Mouse (Mus musculus): ENCODE data around the gene Dynlt1b.
"Not testable (repeated sequence)": the region's sequence is repeated elsewhere in the genome, so short reads cannot be mapped to it uniquely, and the experiment has no call there.

Gene Dynlt1b

DNA sequence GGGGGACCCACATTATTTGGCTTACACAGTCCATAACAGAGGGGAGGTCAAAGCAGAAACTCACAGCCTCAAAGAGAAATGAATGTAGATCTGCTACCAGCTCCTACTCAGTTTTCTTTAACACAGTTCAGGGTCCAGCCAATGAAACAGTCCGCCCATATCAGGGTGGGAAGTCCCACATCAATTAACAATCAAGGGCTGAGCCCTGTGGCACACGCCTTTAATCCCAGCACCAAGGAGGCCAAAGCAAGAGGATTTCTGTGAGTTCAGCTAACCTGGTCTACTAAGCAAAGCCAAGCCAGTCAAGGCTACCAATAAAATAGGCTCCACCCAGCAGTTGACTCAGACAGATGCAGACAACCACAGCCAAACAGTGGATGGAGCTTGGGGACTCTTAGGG lies 7.5 kb upstream of the Dynlt1b start:
- not testable (repeated sequence) for DNase-seq (ENCODE audit: inconsistent age in 2 of 2, low spot score in 1 of 2)

DNA sequence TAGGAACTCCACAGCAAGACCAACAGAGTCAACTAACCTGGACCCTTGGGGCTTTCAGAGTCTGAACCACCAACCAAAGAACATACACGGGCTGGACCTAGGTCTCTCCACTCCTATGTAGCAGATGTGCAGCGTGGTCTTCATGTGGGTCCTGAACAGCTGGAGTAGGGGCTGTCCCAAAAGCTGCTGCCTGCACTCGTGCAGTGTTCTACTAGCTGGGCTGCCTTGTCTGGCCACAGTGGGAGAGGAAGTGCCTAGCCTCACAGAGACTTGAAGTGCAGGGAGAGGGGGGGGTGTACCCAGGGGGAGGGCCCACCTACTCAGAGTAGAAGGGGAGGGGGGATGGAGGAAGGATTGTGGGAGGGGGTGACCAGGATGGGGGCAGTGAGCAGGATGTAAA lies 7.1 kb upstream of the Dynlt1b start:
- DNase-seq (ENCODE audit: inconsistent age in 2 of 2, low spot score in 1 of 2), result peak in 1 of 2 experiments; percentile 32

DNA sequence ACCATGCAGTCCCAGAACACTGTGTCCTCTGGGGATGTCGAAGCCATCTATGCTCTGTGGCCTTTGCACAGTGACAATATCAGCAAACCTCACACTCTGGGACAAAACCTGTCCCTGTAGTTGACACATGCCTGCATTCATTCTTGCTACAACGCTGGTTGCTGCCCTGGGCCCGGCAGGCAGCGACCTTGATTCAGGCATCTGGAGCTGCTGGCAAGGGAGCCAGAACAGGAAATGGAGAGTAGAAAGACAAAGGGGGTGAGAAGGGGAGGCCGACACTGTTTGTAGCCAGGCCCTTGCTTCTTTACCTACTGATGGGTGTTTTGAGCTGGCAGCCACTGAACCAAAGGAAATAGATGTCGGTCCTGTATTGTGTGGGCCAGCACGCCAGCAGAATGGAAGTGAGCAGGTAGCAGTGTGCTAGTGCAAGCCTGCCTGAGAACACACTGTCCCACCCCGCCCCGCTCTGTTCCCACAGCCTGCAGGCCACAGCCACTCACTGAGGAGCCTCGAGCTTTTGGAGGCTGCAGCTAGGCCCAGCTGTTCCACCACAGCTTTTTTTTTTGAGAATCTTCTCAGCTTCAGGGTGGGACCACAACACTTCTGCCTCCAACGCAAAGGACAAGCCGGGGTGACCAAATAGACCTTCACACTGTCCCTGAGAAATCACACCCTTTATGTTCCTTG lies 5.5 kb upstream of the Dynlt1b start:
- DNase-seq (ENCODE audit: inconsistent age in 2 of 2, low spot score in 1 of 2), result peak; percentile 61 to 69

DNA sequence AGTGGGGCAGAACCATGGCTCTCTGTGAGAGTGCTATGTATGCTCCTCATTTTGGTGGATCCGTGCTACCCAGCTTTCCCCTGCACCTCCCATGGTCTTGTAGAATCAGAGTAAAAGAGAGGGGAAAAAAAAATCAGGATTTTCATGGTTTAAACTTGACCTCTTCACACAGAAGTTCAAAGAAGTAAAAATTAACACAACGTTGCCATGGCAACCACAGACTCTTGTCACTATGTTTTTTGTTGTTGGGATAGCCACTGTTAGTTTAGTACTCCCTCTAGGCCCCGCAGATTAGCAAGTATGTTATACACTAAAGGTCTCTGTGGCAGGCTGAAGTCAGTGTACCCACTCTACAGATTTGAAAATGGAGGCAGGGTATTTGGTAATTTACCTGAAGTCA lies 4.6 kb upstream of the Dynlt1b start:
- peak in 1 of 2 experiments; percentile 42 for DNase-seq (ENCODE audit: inconsistent age in 2 of 2, low spot score in 1 of 2)

DNA sequence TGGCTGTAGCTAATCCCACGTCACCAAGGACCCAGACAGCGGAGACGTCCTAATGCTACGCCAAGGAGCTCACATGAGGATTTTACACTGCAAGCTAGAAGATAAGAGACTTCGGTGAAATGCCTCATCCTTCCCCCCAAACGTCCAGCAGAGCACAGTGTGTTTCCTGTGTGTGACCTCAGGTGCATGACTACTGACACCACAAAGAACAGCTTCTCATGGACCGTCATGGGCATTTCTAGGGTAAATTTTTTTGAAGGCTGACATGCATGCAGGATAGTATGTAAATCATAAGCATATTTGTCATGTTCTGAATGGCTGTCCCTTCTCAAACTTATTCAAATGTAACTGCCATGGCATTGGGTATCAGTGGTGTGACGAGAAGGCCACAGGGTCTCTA lies 3.0 kb upstream of the Dynlt1b start:
- DNase-seq (ENCODE audit: inconsistent age in 2 of 2, low spot score in 1 of 2), result not testable (repeated sequence)

DNA sequence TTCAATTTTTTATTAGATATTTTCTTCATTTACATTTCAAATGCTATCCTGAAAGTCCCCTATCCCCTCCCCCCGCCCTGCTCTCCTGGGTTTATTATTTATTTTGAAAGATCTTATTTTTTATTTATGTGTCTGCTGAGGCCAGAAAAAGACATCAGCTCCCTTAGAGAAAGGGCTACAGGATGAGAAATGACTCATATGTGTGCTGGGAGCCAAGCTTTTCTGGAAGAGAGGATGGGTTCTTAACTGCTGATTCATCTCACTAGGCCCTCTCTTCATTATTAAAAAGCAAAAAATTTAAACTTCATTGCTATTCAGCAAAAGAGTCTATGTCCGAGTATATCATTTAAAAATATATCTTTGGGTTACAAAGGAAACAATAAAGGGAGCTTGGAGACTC lies 986 bp upstream of the Dynlt1b start:
- peak in 1 of 2 experiments; percentile 68 for DNase-seq (ENCODE audit: inconsistent age in 2 of 2, low spot score in 1 of 2)

DNA sequence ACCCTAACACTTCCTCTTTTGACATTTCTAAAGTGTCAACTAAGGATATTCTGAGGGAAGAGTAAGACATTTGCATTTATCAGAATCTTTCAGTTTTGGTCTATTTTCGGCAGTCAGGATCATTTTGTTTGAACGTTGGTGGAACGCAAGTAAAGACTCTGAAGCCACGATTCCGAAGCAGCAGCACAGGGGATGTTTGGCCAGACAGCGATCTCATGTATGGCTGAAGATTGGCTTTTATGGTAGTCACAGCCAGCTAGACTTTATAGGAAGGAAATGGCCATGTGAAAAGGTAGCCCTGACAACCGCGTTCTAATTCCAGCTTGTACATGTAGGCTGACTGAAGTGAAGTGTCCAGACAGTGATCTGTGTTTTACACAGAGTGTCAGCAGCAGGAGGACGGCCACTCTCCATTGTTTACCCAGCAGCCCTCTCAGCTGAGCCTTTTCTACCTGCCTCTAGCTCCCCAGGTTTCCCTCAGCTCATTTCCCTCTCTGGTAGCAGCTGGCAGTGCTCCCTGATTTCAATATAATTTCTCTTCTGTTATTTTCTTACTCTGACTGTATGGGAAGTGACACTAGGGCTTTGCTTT lies 594 bp downstream of the Dynlt1b start:
- DNase-seq (ENCODE audit: inconsistent age in 2 of 2, low spot score in 1 of 2), result peak in 1 of 2 experiments; percentile 60

DNA sequence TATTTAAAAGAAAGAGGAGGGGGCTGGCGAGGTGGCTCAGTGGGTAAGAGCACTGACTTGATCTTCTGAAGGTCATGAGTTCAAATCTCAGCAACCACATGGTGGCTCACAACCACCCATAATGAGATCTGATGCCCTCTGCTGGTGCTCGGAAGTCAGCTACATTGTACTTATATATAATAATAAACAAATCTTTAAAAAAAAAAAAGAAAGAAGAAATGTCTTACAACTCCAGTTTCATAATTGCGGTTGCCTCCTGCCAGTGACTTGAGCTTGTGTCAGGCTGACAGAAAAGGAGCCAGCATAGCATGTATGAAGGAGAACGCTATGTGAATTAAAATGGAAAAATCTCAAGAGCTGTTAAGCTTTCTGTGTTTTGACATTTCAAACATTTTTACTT lies 2.5 kb downstream of the Dynlt1b start:
- DNase-seq (ENCODE audit: inconsistent age in 2 of 2, low spot score in 1 of 2), result not testable (repeated sequence)

DNA sequence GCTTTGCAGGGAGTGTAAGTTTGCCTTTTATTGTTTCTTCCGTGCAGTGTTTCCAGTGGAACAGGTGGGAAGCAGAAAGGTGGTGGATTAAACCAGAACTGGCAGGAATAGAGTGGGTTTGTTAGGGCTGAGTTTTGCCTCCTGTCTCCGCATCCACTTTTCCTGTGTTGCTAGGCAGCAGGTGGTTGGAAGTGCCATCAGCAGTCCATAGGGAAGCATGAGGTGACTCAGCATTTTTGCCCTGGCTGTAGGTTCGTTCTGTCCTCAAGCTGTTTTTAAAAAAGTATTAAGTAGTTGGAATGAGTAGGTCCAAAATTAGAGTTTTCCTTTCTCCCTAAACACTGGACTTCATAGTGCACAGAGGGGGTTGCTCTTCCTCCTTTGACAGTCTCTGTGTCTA lies 3.8 kb downstream of the Dynlt1b start:
- peak in 1 of 2 experiments; percentile 30 for DNase-seq (ENCODE audit: inconsistent age in 2 of 2, low spot score in 1 of 2)

DNA sequence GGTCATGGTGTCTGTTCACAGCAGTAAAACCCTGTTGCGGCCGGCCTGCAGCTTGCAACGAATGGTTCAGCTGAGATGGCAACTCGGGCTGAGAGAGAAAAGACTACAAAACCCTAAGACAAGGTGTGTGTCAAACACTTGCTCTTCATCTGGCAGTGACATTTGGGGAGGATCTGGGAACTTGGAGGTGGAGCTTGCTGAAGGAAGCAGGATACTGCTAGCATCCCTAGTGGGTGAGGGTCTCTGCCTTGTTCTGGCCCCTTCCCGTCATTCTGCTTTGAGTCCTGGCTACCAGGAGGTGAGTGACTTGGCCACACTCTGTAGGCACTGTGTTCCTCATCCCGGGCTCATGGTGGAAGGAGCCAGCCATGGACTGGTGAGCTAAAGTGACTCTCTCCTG lies 8.2 kb downstream of the Dynlt1b start:
- DNase-seq (ENCODE audit: inconsistent age in 2 of 2, low spot score in 1 of 2), result not testable (repeated sequence)

DNA sequence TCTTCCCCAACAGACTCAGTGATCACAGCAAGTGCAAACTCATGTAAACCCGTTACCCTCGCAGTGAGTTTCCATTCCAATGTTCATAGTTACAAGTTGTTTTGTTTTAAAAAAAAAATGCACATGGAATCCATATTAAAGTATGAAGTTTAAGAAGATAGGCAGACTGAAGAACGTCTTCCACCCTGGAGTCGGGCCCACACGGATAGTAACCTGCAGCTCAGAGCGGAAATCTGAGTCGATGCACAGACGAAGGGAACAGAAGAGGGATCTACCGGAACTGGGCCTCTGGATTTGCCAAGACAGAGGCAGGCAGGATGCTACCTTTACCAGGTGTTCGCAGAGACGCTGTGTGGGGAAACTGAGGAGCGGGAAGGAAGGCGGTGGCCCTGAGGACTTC lies 10.0 kb downstream of the Dynlt1b start:
- not testable (repeated sequence) for DNase-seq (ENCODE audit: inconsistent age in 2 of 2, low spot score in 1 of 2)

DNA sequence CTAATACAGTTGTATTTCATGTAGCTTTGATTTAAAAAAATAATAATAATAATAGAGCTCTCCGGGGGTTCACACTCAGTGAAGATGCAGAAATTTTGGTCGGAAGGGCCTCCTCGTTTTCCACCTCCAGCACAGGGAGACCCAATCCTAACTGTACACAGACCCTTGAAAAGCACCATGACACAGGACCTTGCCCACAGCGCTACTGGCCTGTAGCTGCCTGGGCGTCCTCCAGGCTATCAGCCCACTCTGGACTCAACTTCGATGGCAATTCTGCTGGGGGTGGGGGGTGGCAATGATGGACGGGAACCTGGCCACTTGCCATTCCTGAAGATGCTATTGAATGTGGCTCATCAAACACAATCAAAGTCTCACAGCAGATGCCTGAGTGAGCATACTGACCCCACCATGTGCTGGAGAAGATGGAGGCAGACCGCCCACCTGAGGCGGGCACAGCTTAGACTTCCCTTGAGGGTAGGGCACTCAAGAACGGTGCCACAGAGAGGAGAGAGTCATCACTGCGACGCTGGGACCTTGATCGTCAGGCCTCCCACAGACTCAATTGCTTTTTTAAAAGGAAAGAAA lies 10.7 kb downstream of the Dynlt1b start:
- peak in 1 of 2 experiments; percentile 37 for DNase-seq (ENCODE audit: inconsistent age in 2 of 2, low spot score in 1 of 2)

DNA sequence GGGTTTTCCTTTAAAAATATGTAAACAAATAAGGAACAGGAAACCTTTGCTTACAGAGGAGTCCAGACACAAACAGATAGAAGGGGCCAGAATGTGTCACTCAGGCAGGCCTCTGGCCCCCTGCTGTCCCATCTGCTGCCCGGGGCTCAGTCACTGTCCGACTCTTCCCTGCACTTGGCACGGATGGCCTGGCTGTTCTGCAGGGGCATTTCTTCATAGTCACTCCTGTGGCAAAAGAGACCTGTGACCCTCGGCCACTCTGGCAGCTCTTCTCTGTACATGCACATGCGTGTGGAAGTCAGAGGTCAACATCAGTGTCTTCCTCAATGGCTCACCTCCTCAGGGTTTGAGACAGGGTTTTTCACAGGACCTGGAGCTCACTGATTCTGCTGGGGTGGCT lies 11.3 kb downstream of the Dynlt1b start:
- DNase-seq (ENCODE audit: inconsistent age in 2 of 2, low spot score in 1 of 2), result not testable (repeated sequence)

DNA sequence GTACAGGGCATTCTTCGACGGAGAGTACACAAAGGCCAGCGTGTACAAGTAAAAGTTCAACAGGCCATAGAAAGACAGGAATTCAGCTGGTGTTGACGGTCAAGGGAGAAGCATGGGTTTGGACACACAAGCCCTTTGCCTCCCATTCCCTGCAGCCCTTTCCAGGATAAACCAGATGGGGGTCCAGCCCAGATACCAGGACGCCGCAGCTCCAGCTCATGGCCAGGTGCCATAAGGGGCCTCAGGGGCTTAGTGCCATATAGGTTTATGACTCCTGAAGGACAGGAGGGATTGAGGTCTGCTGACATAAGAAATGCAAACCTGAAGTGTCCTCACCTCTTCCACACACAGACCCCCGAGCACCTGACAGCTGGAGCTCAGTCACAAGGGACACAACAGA lies 12.6 kb downstream of the Dynlt1b start:
- not testable (repeated sequence) for DNase-seq (ENCODE audit: inconsistent age in 2 of 2, low spot score in 1 of 2)

DNA sequence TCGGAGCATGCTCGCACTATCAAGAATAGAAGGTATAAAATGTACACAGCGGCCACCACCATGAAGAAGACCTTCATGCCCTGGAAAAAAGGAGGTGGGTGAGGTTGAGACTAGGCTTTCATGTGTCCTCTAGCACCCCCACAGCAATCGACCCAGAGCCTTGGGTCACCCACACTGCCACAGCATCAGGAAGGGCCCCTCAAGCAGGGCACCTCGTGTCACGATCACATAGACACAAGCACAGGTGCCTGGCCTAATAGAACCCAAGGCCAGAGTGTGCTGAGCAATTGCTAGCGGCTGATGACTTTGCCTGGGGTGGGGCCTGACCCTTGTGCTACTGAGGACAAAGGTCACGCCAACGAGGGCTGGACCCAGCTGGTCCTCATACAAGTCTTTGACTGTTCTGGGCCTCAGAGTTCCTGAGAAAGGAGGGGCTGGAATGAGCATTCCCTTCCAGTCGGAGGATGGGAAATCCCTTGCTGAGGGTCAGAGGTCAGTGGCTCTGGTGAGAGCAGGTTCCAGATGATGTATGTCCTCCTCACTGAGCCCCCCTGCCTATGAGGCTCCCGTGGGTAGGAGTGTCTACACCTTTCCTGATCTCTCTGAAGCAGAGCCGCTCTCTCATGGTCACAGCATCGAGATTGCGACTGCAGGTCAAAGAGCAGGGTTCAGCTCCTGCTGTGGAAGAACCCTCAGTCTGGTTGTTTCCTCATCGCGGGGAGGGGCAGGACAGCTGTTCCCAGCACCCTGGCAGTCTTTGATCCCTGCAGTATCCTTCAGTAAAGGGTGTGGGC lies 16.1 kb downstream of the Dynlt1b start:
- DNase-seq (ENCODE audit: inconsistent age in 2 of 2, low spot score in 1 of 2), result not testable (repeated sequence)

DNA sequence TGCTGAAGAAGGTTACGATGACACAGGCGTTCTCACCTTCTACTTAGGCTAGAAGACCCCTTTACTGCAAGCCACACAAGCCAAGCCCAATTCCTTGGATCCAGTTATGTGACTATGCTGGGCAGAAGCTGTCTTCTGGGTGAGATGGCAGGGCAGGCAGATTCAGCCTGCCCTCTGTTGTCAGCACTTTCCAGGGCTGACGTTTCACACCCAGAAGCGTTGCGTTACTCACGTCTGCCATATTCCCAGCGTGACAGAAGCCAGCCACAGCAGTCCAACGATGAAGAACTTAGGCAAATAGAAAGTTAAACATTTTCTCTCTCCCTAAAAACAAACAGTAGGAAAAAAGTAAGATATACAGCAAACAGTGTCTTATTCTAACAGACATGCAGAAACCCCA lies 18.4 kb downstream of the Dynlt1b start:
- DNase-seq (ENCODE audit: inconsistent age in 2 of 2, low spot score in 1 of 2), result not testable (repeated sequence)

DNA sequence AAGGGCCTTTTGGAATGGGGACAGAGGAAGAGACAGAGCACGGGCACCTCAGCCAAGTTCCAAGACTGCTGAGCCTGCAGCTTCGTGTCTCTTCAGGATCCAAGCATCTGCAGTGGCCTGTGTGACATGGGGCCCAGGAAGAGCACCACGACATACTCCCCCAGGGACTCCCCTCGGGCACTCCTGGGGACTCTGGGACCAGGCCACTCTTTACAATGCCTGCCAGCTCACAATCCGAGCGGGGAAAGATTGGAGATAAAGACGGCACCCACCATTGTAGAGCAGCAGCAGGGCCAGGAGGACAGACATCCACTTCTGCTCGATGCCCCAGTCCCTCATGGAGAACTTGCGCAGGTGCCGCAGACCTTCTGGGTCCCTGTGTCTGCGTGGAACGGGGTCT lies 19.3 kb downstream of the Dynlt1b start:
- DNase-seq (ENCODE audit: inconsistent age in 2 of 2, low spot score in 1 of 2), result not testable (repeated sequence)

DNA sequence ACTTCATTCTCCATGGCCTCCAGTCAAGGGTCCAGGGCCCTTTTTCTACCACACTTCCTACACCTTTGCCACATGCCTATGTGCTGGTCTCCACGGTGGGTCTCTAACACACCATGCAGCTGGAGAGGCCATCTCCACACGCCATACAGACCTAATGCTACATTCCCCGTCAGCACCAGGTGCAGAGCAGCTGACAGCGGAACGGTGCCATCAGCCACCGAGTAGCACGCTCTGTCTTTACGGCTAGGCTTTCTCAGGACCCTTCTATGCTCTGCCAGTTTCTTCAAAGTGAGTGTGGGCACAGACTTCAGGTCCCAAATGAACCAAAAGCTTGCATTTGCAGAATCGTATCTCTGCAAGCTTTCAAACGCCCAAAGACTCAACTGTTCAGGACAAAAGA lies 21.3 kb downstream of the Dynlt1b start:
- DNase-seq (ENCODE audit: inconsistent age in 2 of 2, low spot score in 1 of 2), result not testable (repeated sequence)

DNA sequence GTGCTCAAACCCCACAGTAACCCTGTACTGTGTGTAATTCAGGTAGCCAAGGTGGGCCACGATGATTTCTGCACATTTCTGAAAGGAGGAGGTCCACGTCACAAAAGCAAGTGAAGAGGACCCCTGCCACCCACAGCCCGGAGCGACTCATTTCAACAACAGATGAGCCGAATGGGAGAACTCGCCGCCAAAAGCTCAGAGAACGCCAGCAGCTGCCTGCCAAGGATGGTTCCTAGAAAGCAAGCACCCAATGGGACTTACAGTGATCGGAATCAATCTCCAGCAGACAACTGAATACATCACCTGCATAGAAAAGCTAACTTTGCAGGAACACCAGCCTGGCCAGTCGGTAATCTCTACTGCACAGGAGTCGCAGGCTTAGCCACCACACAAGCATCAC lies 22.8 kb downstream of the Dynlt1b start:
- DNase-seq (ENCODE audit: inconsistent age in 2 of 2, low spot score in 1 of 2), result not testable (repeated sequence)

DNA sequence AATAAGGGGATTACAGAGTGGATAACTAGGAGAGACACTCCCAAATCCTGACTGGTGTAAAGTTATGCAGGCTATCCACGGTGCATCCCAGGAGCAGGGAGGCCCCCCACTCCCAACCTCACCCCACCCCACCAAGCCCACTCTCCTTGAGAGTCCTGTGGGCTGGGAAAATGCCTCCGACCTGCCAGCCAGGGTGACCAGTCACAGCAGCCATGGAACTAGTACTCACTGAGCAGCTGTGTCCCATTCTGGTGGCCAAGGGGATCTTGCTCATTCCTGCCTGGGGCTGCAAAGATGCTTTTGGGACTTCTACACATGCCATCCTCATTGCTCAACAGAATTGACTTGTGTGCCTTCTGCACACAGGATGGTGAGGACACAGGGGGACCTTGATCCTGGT lies 24.8 kb downstream of the Dynlt1b start:
- DNase-seq (ENCODE audit: inconsistent age in 2 of 2, low spot score in 1 of 2), result not testable (repeated sequence)

DNA sequence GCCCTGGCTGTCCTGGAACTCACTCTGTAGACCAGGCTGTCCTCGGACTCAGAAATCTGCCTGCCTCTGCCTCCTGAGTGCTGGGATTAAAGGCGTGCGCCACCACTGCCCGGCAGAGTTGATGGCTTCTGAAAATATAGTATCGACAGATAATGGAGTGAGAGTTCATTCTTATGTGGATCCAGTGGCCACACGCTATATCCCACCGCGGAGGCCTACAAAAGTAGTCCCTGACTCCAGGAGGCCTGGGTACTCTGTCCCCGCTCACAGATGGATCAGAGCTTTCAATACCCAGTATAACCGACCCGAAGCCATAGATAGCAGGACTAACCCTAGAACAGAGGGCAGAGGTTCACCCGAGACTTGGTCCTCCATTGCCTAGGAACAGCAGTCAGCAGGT lies 26.0 kb downstream of the Dynlt1b start:
- not testable (repeated sequence) for DNase-seq (ENCODE audit: inconsistent age in 2 of 2, low spot score in 1 of 2)

Measured in adrenal gland, adult (tissue).